Mouse (Mus musculus) CH12.LX (cell line): ENCODE data around the gene Papss2. TPM values are rescaled to one million over a fixed set of nuclear protein-coding genes. Genes with fewer than 3 reads are reported as not detected.

Experiments used
- DNase-seq: peaks from one replicate; pipeline ENCODE4 v3.0.0-alpha.2; 2013; ENCODE audit errors: extremely low read depth
- H3K27ac ChIP-seq: 2 replicates; pipeline ENCODE4 v1.5.1; 2012; ENCODE audit warnings: low read depth, mild to moderate bottlenecking, control low read depth, moderate library complexity; ENCODE audit not compliant: insufficient read depth
- H3K27me3 ChIP-seq: replicated peaks from 2 replicates; pipeline ENCODE3; 2012; ENCODE audit warnings: inconsistent platforms
- H3K36me3 ChIP-seq, 2 experiments: replicated peaks in 1 of 2; 2 replicates each; pipeline versions ENCODE3 to v1.6.1; 2012; ENCODE audit warnings: inconsistent platforms in 1 of 2, low read length in 1 of 2, mild to moderate bottlenecking in 1 of 2, mixed read lengths in 1 of 2, moderate library complexity in 1 of 2; ENCODE audit not compliant: control insufficient read depth in 1 of 2, insufficient read depth in 1 of 2
- H3K4me1 ChIP-seq, 2 experiments: 2 replicates each; pipeline ENCODE4 v1.6.1; 2012; ENCODE audit warnings: inconsistent platforms in 1 of 2, moderate library complexity in 1 of 2; ENCODE audit not compliant: insufficient read depth in 2 of 2, control insufficient read depth in 1 of 2
- H3K4me2 ChIP-seq: 2 replicates; pipeline ENCODE4 v1.6.1; 2012; ENCODE audit warnings: low read depth, mild to moderate bottlenecking, control low read depth; ENCODE audit not compliant: poor library complexity, insufficient read depth, severe bottlenecking
- H3K4me3 ChIP-seq, 3 experiments: fragments of 150-350 bp in 1 of 3; sonication (generic) in 1 of 3; replicated peaks in 1 of 3; 2 replicates each; pipeline versions ENCODE3 to v1.5.1; 2011 to 2012; ENCODE audit warnings: low read depth in 2 of 3, low read length in 2 of 3, mild to moderate bottlenecking in 2 of 3, moderate library complexity in 2 of 3, control low read depth in 1 of 3, improper control_type of control experiment in 1 of 3, inconsistent platforms in 1 of 3, mixed read lengths in 1 of 3; ENCODE audit not compliant: poor library complexity in 1 of 3
- H3K79me2 ChIP-seq: replicated peaks from 2 replicates; pipeline ENCODE4 v1.6.1; 2012; ENCODE audit warnings: mild to moderate bottlenecking, moderate library complexity; ENCODE audit not compliant: control insufficient read depth, poor library complexity, insufficient read depth, severe bottlenecking; ENCODE audit errors: extremely low read depth
- H3K9ac ChIP-seq: 2 replicates; pipeline ENCODE4 v1.6.1; 2012; ENCODE audit warnings: low read depth, mild to moderate bottlenecking, control low read depth, moderate library complexity; ENCODE audit not compliant: insufficient read depth
- H3K9me3 ChIP-seq: replicated peaks from 2 replicates; pipeline ENCODE3; 2012; ENCODE audit warnings: low read length, inconsistent platforms, mixed read lengths
- BHLHE40 ChIP-seq: IDR thresholded peaks from 2 replicates; pipeline ENCODE4 v1.6.1; 2011; ENCODE audit warnings: mild to moderate bottlenecking, low read depth, low read length, improper control_type of control experiment
- CHD1 ChIP-seq: IDR thresholded peaks from 2 replicates; pipeline ENCODE4 v1.6.1; 2012; ENCODE audit warnings: low read depth, low read length, improper control_type of control experiment, inconsistent platforms
- CHD2 ChIP-seq: IDR thresholded peaks from 2 replicates; pipeline ENCODE4 v1.6.1; 2011; ENCODE audit warnings: low read length, improper control_type of control experiment
- CTCF ChIP-seq, 2 experiments: IDR thresholded peaks in 1 of 2; conservative IDR thresholded peaks in 1 of 2; 2 replicates each; pipeline ENCODE4 v1.5.1; 2011 to 2012; ENCODE audit warnings: low read depth in 2 of 2, low read length in 2 of 2, improper control_type of control experiment in 1 of 2, inconsistent platforms in 1 of 2, mild to moderate bottlenecking in 1 of 2, moderate library complexity in 1 of 2
- ELF1 ChIP-seq: IDR thresholded peaks from 2 replicates; pipeline ENCODE4 v1.6.1; 2014; ENCODE audit warnings: low read depth, mild to moderate bottlenecking, inconsistent platforms, low read length, improper control_type of control experiment
- EP300 ChIP-seq: IDR thresholded peaks from 2 replicates; pipeline ENCODE4 v1.6.1; 2011; ENCODE audit warnings: low read length, improper control_type of control experiment
- HCFC1 ChIP-seq: IDR thresholded peaks from 2 replicates; pipeline ENCODE4 v1.6.1; 2012; ENCODE audit warnings: low read depth, mild to moderate bottlenecking, inconsistent platforms, low read length, improper control_type of control experiment
- JUN ChIP-seq: IDR thresholded peaks from 2 replicates; pipeline ENCODE4 v1.6.1; 2011; ENCODE audit warnings: low read depth, mild to moderate bottlenecking, low read length, improper control_type of control experiment, moderate library complexity; ENCODE audit not compliant: insufficient read depth
- MAX ChIP-seq: IDR thresholded peaks from 2 replicates; pipeline ENCODE4 v1.6.1; 2011; ENCODE audit warnings: low read length, improper control_type of control experiment
- MXI1 ChIP-seq: IDR thresholded peaks from 2 replicates; pipeline ENCODE4 v1.6.1; 2011; ENCODE audit warnings: mild to moderate bottlenecking, low read depth, low read length, improper control_type of control experiment
- MYC ChIP-seq: IDR thresholded peaks from 2 replicates; pipeline ENCODE4 v1.6.1; 2011; ENCODE audit warnings: low read depth, mild to moderate bottlenecking, improper control_type of control experiment, low read length
- NELFE ChIP-seq: IDR thresholded peaks from 2 replicates; pipeline ENCODE4 v1.6.1; 2011; ENCODE audit warnings: low read depth, low read length, improper control_type of control experiment
- PAX5 ChIP-seq: IDR thresholded peaks from 2 replicates; pipeline ENCODE4 v1.6.1; 2012; ENCODE audit warnings: low read length, inconsistent platforms, mixed read lengths
- POLR2A ChIP-seq: IDR thresholded peaks from 2 replicates; pipeline ENCODE4 v1.6.1; 2011; ENCODE audit warnings: low read depth, mild to moderate bottlenecking, improper control_type of control experiment, low read length
- POLR2AphosphoS2 ChIP-seq: IDR thresholded peaks from 2 replicates; pipeline ENCODE4 v1.6.1; 2011; ENCODE audit warnings: low read depth, low read length, improper control_type of control experiment
- SIN3A ChIP-seq: IDR thresholded peaks from 2 replicates; pipeline ENCODE4 v1.6.1; 2012; ENCODE audit warnings: low read length, improper control_type of control experiment, inconsistent platforms
- SMC3 ChIP-seq: IDR thresholded peaks from 2 replicates; pipeline ENCODE4 v1.6.1; 2011; ENCODE audit warnings: low read depth, low read length, improper control_type of control experiment
- TBP ChIP-seq: conservative IDR thresholded peaks from 2 replicates; pipeline ENCODE4 v1.6.1; 2011; ENCODE audit warnings: low read depth, low read length, improper control_type of control experiment
- UBTF ChIP-seq: IDR thresholded peaks from 2 replicates; pipeline ENCODE4 v1.6.1; 2012; ENCODE audit warnings: low read depth, mild to moderate bottlenecking, inconsistent platforms, low read length, improper control_type of control experiment, moderate library complexity
- USF1 ChIP-seq: IDR thresholded peaks from 2 replicates; pipeline ENCODE4 v1.6.1; 2014; ENCODE audit warnings: low read depth, mild to moderate bottlenecking, inconsistent platforms, low read length, improper control_type of control experiment
- USF2 ChIP-seq: conservative IDR thresholded peaks from 2 replicates; pipeline ENCODE4 v1.6.1; 2011; ENCODE audit warnings: low read depth, low read length, improper control_type of control experiment
- ZKSCAN1 ChIP-seq: IDR thresholded peaks from 2 replicates; pipeline ENCODE4 v1.6.1; 2012; ENCODE audit warnings: low read depth, inconsistent platforms, low read length, improper control_type of control experiment, borderline replicate concordance
- ZNF384 ChIP-seq: IDR thresholded peaks from 2 replicates; pipeline ENCODE4 v1.6.1; 2012; ENCODE audit warnings: low read depth, low read length, improper control_type of control experiment, inconsistent platforms
- dilution Hi-C: fragments of 300-500 bp; cut with MboI; formaldehyde crosslinking; loops from 2 replicates; pipeline ENCODE4 v1.14.3; 2020; ENCODE audit warnings: low sequenced_read_pairs; ENCODE audit not compliant: extremely low pct_unique_long_range_greater_than_20kb, extremely low pct_ligation_motif_present
- in situ Hi-C: fragments of 300-500 bp; cut with MboI; formaldehyde crosslinking; loops from 3 replicates; pipeline ENCODE4 v1.14.3; 2019; ENCODE audit warnings: low sequenced_read_pairs, low pct_ligation_motif_present, low pct_unique_long_range_greater_than_20kb, mixed read lengths
- polyA plus RNA-seq: library from polyadenylated mRNA; unstranded; fragments of >175 nt; gene quantifications from 2 replicates; pipeline ENCODE4 v1.2.1, GENCODE M21; 2012; ENCODE audit warnings: low read depth; ENCODE audit not compliant: insufficient read length
- total RNA-seq, 2 experiments: library from RNA; depleted of rRNA; stranded (reverse); fragments of 300-350 nt in 1 of 2; fragments of >200 nt in 1 of 2; gene quantifications; 2 replicates each; pipeline ENCODE4 v1.2.3; 2012 to 2014

The Papss2 gene
- total and polyA plus RNA-seq, 3 experiments = 0.36 to 0.42 (median 0.39) TPM

DNA sequence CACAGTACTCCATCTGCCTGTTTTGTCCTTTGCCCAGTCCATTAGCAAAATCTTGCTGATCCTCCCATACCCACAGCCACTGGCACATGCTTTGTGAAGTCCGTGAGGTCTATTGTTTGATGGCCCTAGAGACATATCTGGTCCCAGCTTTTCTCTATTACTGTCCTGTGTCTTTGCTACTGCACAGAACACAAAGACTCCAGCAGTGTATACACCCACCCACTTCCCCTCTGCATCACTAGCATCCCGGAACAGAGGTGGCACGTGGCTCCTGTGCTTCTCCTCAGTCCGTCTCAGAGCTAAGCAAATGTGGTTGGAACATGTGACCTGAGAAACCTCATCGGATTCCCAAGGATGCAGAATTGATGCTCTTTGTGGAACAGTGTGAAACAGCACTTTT is 28.1 kb upstream of the Papss2 start:
- TF ChIP-seq JUN (no peak), SIN3A (no peak), POLR2A (no peak), USF1 (no peak), POLR2AphosphoS2 (no peak), CHD2 (no peak)
- dilution Hi-C loops = no loop called here
- Histone ChIP-seq H3K79me2 (no peaks in the 10 kb centered on the region), H3K9ac (no peak overlapping the region), H3K36me3 (no peaks in the 10 kb centered on the region), H3K4me3 (no peak overlapping the region), H3K4me2 (no peak overlapping the region), H3K27me3 (no peaks in the 10 kb centered on the region), H3K4me1 (no peaks in the 10 kb centered on the region), H3K27ac (no peak overlapping the region), H3K9me3 (no peaks in the 10 kb centered on the region)
- in situ Hi-C loops = no loop called here
- no peak for DNase-seq

- Histone ChIP-seq H3K4me2 (no peak overlapping the region), H3K79me2 (no peaks in the 10 kb centered on the region), H3K36me3 (no peaks in the 10 kb centered on the region)
- in situ Hi-C loops = no loop called here
- no peak for TF ChIP-seq ELF1
- no peak for TF ChIP-seq NELFE
- TF ChIP-seq PAX5 = no peak
- no peak for TF ChIP-seq BHLHE40
- TF ChIP-seq HCFC1 = no peak
- no peak for TF ChIP-seq ZKSCAN1
- no peak for TF ChIP-seq SMC3
- TF ChIP-seq USF2 = no peak
- TF ChIP-seq CHD1 = no peak
- no peak for TF ChIP-seq MXI1
- no peak for TF ChIP-seq MAX
- TF ChIP-seq SIN3A = no peak
- TF ChIP-seq CTCF (conservative IDR thresholded peaks at IDR 0.05 in 1 of 2, IDR thresholded peaks at IDR 0.05 in 1 of 2; ENCODE audit: low read depth in 2 of 2, low read length in 2 of 2) = no peak
- TF ChIP-seq EP300 = no peak
- no peak for TF ChIP-seq ZNF384
- no peak for TF ChIP-seq UBTF
- TF ChIP-seq MYC = no peak
- no peak for TF ChIP-seq TBP
- TF ChIP-seq POLR2AphosphoS2 = no peak
- TF ChIP-seq, all 38 proteins: peak for 0
- Histone ChIP-seq H3K9ac (no peak overlapping the region), H3K9me3 (no peaks in the 10 kb centered on the region), H3K4me1 (no peaks in the 10 kb centered on the region), H3K27me3 (no peaks in the 10 kb centered on the region), H3K27ac (no peak overlapping the region), H3K4me3 (no peak overlapping the region)
- DNase-seq = no peak
- dilution Hi-C loops = no loop called here
Observed at GRCm38 (mm10) chr19:32568470-32568869, 27.1 kb upstream of the Papss2 start.
